Comparison of ENCODE assay signal across 14 mouse cellular contexts in the genomic region with DNA sequence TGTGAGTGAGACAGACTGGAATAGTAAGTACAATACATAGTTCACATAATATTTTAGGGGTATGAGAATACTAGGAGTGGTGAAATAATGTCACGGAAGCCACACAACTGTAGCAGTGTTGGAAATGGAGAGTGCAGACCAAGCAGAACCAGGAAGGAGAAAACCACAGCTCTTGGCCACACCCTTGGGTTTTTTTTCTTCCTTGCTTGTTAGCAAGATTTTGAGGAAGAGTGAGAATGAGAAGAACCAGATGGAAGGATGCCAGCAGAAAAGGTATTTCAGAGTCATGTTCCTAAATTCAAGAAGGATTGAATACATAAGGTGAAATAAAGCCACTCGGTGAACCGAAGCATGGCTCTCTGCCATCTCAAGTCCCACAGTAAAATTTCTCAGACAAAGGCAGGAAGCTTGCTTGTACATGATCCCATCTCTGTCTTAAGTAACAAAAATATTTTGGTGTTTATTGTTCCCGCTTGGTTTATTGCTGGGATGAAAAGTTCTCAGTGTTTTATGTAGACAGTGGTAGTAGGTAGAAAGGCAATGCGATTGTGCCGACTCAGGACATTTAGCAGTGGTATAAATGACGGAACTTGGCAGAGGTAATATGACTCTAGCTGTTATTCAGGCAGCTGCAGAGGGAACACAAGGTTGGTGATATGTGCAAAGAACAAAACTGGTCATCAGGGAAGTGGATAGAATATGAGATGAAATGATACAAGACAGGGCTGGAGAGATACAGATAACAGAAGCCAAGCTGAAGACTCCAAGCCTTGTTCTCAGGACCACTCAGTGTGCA.
DNase-seq lines count a peak whose midpoint lies in the region; ATAC-seq and TF ChIP-seq lines count a peak whose summit lies in the region.
"Had no signal": no experiment of that assay in that cellular context is flagged by ENCODE, and none has a peak within 500 bp of the region (broad histone marks: within the 10 kb centered on the region; RNA-seq: fewer than 3 reads in every experiment).

No protein-coding gene starts in this region.

- DNase-seq in gastrocnemius, adult 18-20 months (ENCODE audit: low spot score) = peak; percentile 6
- DNase-seq in gastrocnemius, postnatal 4 days (ENCODE audit: low spot score in 2 of 2) = no peak
- DNase-seq in limb, embryonic 10.5 days (ENCODE audit: low spot score) = no peak
- peak; percentile 19 for DNase-seq in lung, embryonic 14.5 days
- DNase-seq in naive thymus-derived CD4-positive, alpha-beta T cell, adult 2 months (ENCODE audit: low read depth) = peak; percentile 40
- no peak for DNase-seq in left cerebral cortex, adult 9 months (ENCODE audit: low spot score in 2 of 2)
- DNase-seq in layer of hippocampus, adult 2 months (ENCODE audit: low spot score in 2 of 2) = no peak
- DNase-seq: cerebellum, postnatal 25 days; thymus, postnatal 36 days had no signal

- no peaks in the 10 kb centered on the region for H3K9me3 ChIP-seq in limb, embryonic 13.5 days
- H3K9me3 ChIP-seq in limb, embryonic 10.5 days (replicated peaks) = no peaks in the 10 kb centered on the region
- no peaks in the 10 kb centered on the region for H3K9me3 ChIP-seq in lung, embryonic 14.5 days (ENCODE audit: low read depth, low read length)
- H3K9me3 ChIP-seq: heart, embryonic 13.5 days; lung, embryonic 15.5 days had no signal

- H3K27me3 ChIP-seq in limb, embryonic 13.5 days = no peaks in the 10 kb centered on the region
- H3K27me3 ChIP-seq in limb, embryonic 10.5 days (ENCODE audit: low read depth, poor library complexity, severe bottlenecking) = no peaks in the 10 kb centered on the region
- no peaks in the 10 kb centered on the region for H3K27me3 ChIP-seq in lung, embryonic 14.5 days (ENCODE audit: insufficient read depth, low read length)
- H3K27me3 ChIP-seq: heart, embryonic 13.5 days; lung, embryonic 15.5 days had no signal

- H3K27ac ChIP-seq in limb, embryonic 13.5 days = no peak overlapping the region
- no peak overlapping the region for H3K27ac ChIP-seq in limb, embryonic 10.5 days
- no peak overlapping the region for H3K27ac ChIP-seq in lung, embryonic 14.5 days (ENCODE audit: low read depth)
- H3K27ac ChIP-seq in layer of hippocampus, adult 2 months = no peak overlapping the region
- H3K27ac ChIP-seq: heart, embryonic 13.5 days; lung, embryonic 15.5 days had no signal

- ATAC-seq in limb, embryonic 13.5 days (ENCODE audit: low FRiP score, low read depth) = peak; percentile 66; the same call in 1 of the 2 replicates
- ATAC-seq in lung, embryonic 14.5 days (ENCODE audit: insufficient read depth) = no peak
- ATAC-seq: forebrain, embryonic 16.5 days; inflammation-experienced regulatory T-cells, adult 6 months had no signal

- H3K4me2 ChIP-seq in limb, embryonic 13.5 days (replicated peaks) = no peak overlapping the region
- no peak overlapping the region for H3K4me2 ChIP-seq in lung, embryonic 14.5 days
- H3K4me2 ChIP-seq: heart, embryonic 13.5 days; lung, embryonic 15.5 days had no signal

- no peak overlapping the region for H3K4me3 ChIP-seq in limb, embryonic 13.5 days
- no peak overlapping the region for H3K4me3 ChIP-seq in limb, embryonic 10.5 days
- no peak overlapping the region for H3K4me3 ChIP-seq in lung, embryonic 14.5 days (ENCODE audit: low read depth, low read length)
- H3K4me3 ChIP-seq in layer of hippocampus, adult 2 months = no peak overlapping the region
- H3K4me3 ChIP-seq: heart, embryonic 13.5 days; lung, embryonic 15.5 days had no signal

- no peak overlapping the region for H3K9ac ChIP-seq in limb, embryonic 13.5 days
- H3K9ac ChIP-seq in lung, embryonic 14.5 days = no peak overlapping the region
- H3K9ac ChIP-seq: heart, embryonic 13.5 days; lung, embryonic 15.5 days had no signal

- no peak for TF ChIP-seq CTCF in lung, embryonic 14.5 days (IDR thresholded peaks at IDR 0.05; ENCODE audit: low read depth)
- no peak for TF ChIP-seq CTCF in layer of hippocampus, adult 2 months (conservative IDR thresholded peaks at IDR 0.05)

- 62% methylated on average over 7 of the region's 7 CpGs for WGBS in limb, embryonic 13.5 days
- 89% methylated on average over 7 of the region's 7 CpGs for WGBS in limb, embryonic 10.5 days
- 78% methylated on average over 7 of the region's 7 CpGs for WGBS in lung, embryonic 14.5 days

- no peaks in the 10 kb centered on the region for H3K4me1 ChIP-seq in limb, embryonic 13.5 days
- no peaks in the 10 kb centered on the region for H3K4me1 ChIP-seq in limb, embryonic 10.5 days
- 0 out of 2 replicates have a peak, but pooled peaks cover 3% of the 10 kb centered on the region for H3K4me1 ChIP-seq in lung, embryonic 14.5 days (ENCODE audit: insufficient read depth)

- H3K36me3 ChIP-seq in limb, embryonic 13.5 days = no peaks in the 10 kb centered on the region
- no peaks in the 10 kb centered on the region for H3K36me3 ChIP-seq in limb, embryonic 10.5 days
- no peaks in the 10 kb centered on the region for H3K36me3 ChIP-seq in lung, embryonic 14.5 days (ENCODE audit: insufficient read depth)
- H3K36me3 ChIP-seq: heart, embryonic 13.5 days; lung, embryonic 15.5 days had no signal

Comparison
In these comparisons a context has a peak if more than half of its experiments do, and no peak if none do; other contexts are left out.
1. DNase-seq: peak in gastrocnemius, adult 18-20 months (single experiment), lung, embryonic 14.5 days (single experiment) and naive thymus-derived CD4-positive, alpha-beta T cell, adult 2 months (single experiment); none in gastrocnemius, postnatal 4 days (0 of 2), limb, embryonic 10.5 days (single experiment), left cerebral cortex, adult 9 months (0 of 2) and layer of hippocampus, adult 2 months (0 of 2).